Mouse (Mus musculus): Measurements from ENCODE around the gene Jmjd7.

- TF ChIP-seq MAZ (IDR thresholded peaks at IDR 0.05; ENCODE audit: low read depth, low read length) (no peak), SIN3A (IDR thresholded peaks at IDR 0.05; ENCODE audit: low read length) (no peak), UBTF (IDR thresholded peaks at IDR 0.05; ENCODE audit: low read depth, low read length) (no peak), CTCF (conservative IDR thresholded peaks at IDR 0.05 in 1 of 2, IDR thresholded peaks at IDR 0.05 in 1 of 2; ENCODE audit: low read depth in 2 of 2, low read length in 2 of 2) (no peak), EP300 (IDR thresholded peaks at IDR 0.05; ENCODE audit: low read length) (no peak), POLR2A (IDR thresholded peaks at IDR 0.05; ENCODE audit: low read depth, low read length) (no peak)
These were observed 45.7 kb upstream of the Jmjd7 start for GRCm38 (mm10) chr2:119981631-119982030.
